Comparison of ENCODE assay signal across 8 mouse cellular contexts in genomic region chr3:86110077-86110476, GRCm38 (mm10). TPM values are rescaled to one million over a fixed set of nuclear protein-coding genes. Genes with fewer than 3 reads are reported as not detected.
A peak's percentile ranks its signal among the peaks of the same experiment; 100 is the strongest.
DNase-seq lines count a peak whose midpoint lies in the region; ATAC-seq and TF ChIP-seq lines count a peak whose summit lies in the region.

No protein-coding gene starts in this region.

- H3K27ac ChIP-seq in forebrain, postnatal 0 days (ENCODE audit: low read depth, low read length): no peak overlapping the region
- H3K27ac ChIP-seq in forebrain, embryonic 13.5 days: no peak overlapping the region
- no peak overlapping the region for H3K27ac ChIP-seq in liver, adult 2 months (replicated peaks; ENCODE audit: insufficient read depth, low read depth, low read length)

- no peak for DNase-seq in forebrain, postnatal 0 days
- peak; percentile 11 for DNase-seq in MN1 (ENCODE audit: low spot score)
- peak; percentile 46 for DNase-seq in embryo, embryonic 11.5 days (ENCODE audit: low read depth, low spot score)
- peak; percentile 28 to 43 for DNase-seq in heart, postnatal 14 days
- DNase-seq in liver, adult 2 months (ENCODE audit: extremely low read depth, low read depth, low spot score): peak; percentile 47
- DNase-seq in retina, embryonic 14.5 days (ENCODE audit: low spot score): peak; percentile 42
- no peak for DNase-seq in cerebellum, adult 18-20 months

- no peak for TF ChIP-seq POLR2A in liver, adult 2 months (IDR thresholded peaks at IDR 0.05; ENCODE audit: extremely low read depth, insufficient read depth, low read length)

- no peaks in the 10 kb centered on the region for H3K36me3 ChIP-seq in forebrain, postnatal 0 days (ENCODE audit: insufficient read depth)
- H3K36me3 ChIP-seq in forebrain, embryonic 13.5 days (ENCODE audit: poor library complexity, severe bottlenecking): no peaks in the 10 kb centered on the region
- peaks cover 36% of the 10 kb centered on the region for H3K36me3 ChIP-seq in liver, adult 2 months (ENCODE audit: control insufficient read depth, insufficient read depth, low read length)

- peak; percentile 43 for TF ChIP-seq CTCF in forebrain, postnatal 0 days (IDR thresholded peaks at IDR 0.05; ENCODE audit: low read depth)
- TF ChIP-seq CTCF in liver, adult 2 months (IDR thresholded peaks at IDR 0.05; ENCODE audit: low read depth, low read length): peak; percentile 59

- no peaks in the 10 kb centered on the region for H3K9me3 ChIP-seq in forebrain, postnatal 0 days (ENCODE audit: low read length)
- no peaks in the 10 kb centered on the region for H3K9me3 ChIP-seq in forebrain, embryonic 13.5 days (replicated peaks)

- H3K79me2 ChIP-seq in liver, adult 2 months (ENCODE audit: control insufficient read depth, insufficient read depth, low read length): no peaks in the 10 kb centered on the region

- no peaks in the 10 kb centered on the region for H3K4me1 ChIP-seq in forebrain, postnatal 0 days (ENCODE audit: insufficient read depth)
- no peaks in the 10 kb centered on the region for H3K4me1 ChIP-seq in forebrain, embryonic 13.5 days
- no peaks in the 10 kb centered on the region for H3K4me1 ChIP-seq in liver, adult 2 months (ENCODE audit: control insufficient read depth, insufficient read depth, low read length)

- intact Hi-C loops in heart, postnatal 14 days (cut with DNase I): no loop called here

- H3K4me2 ChIP-seq in forebrain, postnatal 0 days (ENCODE audit: low read depth): no peak overlapping the region
- no peak overlapping the region for H3K4me2 ChIP-seq in forebrain, embryonic 13.5 days

- 26% methylated on average over 10 of the region's 10 CpGs for WGBS in forebrain, postnatal 0 days
- WGBS in forebrain, embryonic 13.5 days: 27% methylated on average over 10 of the region's 10 CpGs
- WGBS in liver, adult 2 months: 22% methylated on average over 10 of the region's 10 CpGs

- H3K4me3 ChIP-seq in forebrain, postnatal 0 days (ENCODE audit: low read depth, low read length): no peak overlapping the region
- no peak overlapping the region for H3K4me3 ChIP-seq in forebrain, embryonic 13.5 days
- no peak overlapping the region for H3K4me3 ChIP-seq in liver, adult 2 months (ENCODE audit: insufficient read depth, low read depth, low read length)

- ATAC-seq in forebrain, postnatal 0 days: no peak
- no peak for ATAC-seq in forebrain, embryonic 13.5 days

- H3K9ac ChIP-seq in forebrain, postnatal 0 days: no peak overlapping the region
- H3K9ac ChIP-seq in forebrain, embryonic 13.5 days: no peak overlapping the region
- no peak overlapping the region for H3K9ac ChIP-seq in liver, adult 2 months (ENCODE audit: low read depth, low read length)

- H3K27me3 ChIP-seq in forebrain, postnatal 0 days (ENCODE audit: insufficient read depth, low read length): no peaks in the 10 kb centered on the region
- no peaks in the 10 kb centered on the region for H3K27me3 ChIP-seq in forebrain, embryonic 13.5 days
- no peaks in the 10 kb centered on the region for H3K27me3 ChIP-seq in liver, adult 2 months (ENCODE audit: control insufficient read depth, insufficient read depth, low read length)

RNA-seq across cellular contexts. Expression of gene Rps3a1, which starts 32.4 kb away (rescaled TPM):
- total RNA-seq in forebrain, postnatal 0 days (2014; rRNA removed): 996 and 1,231 TPM in 2 replicates
- 709 and 888 TPM in 2 replicates for polyA plus RNA-seq in forebrain, postnatal 0 days (2015; fragmentation: Nextera tagmentation; extraction: Ambion mirVana)
- polyA plus RNA-seq in forebrain, embryonic 13.5 days (2015; fragmentation: Nextera tagmentation; extraction: Ambion mirVana): 840 and 952 TPM in 2 replicates
- total RNA-seq in heart, postnatal 14 days (2021): 100 to 1,000 TPM; 441 to 496 TPM
- 646 and 675 TPM in 2 replicates for total RNA-seq in liver, adult 2 months (2014; rRNA removed)
- polyA plus RNA-seq in liver, adult 2 months (2012; rRNA removed): 94.6 and 104 TPM in 2 replicates

Comparison
In these comparisons a context has a peak if more than half of its experiments do, and no peak if none do; other contexts are left out.
1. DNase-seq: peak in MN1 (single experiment), embryo, embryonic 11.5 days (single experiment), heart, postnatal 14 days (2 of 2), liver, adult 2 months (single experiment) and retina, embryonic 14.5 days (single experiment); none in forebrain, postnatal 0 days (single experiment) and cerebellum, adult 18-20 months (0 of 2).